Mouse (Mus musculus) kidney, adult 2 months (tissue): ENCODE measurements around the gene Wdr66.

Source experiments
- CTCF ChIP-seq: fragments of 200-500 bp; conservative IDR thresholded peaks from 2 replicates; pipeline ENCODE4 v1.5.1; 2011; ENCODE audit warnings: low read depth, mild to moderate bottlenecking, control low read depth, low read length, moderate library complexity, mixed read lengths; ENCODE audit not compliant: insufficient read depth, insufficient read length
- POLR2A ChIP-seq: fragments of 200-500 bp; IDR thresholded peaks from one replicate; pipeline ENCODE4 v1.6.1; 2011; ENCODE audit warnings: low read depth, low read length, control low read depth

- TF ChIP-seq POLR2A, result no peak
- TF ChIP-seq CTCF, result peak; percentile 30; the same call in 1 of the 2 replicates
Observed at GRCm38 (mm10) chr5:123288079-123288478, 36.2 kb downstream of the Wdr66 start.
